Mouse (Mus musculus): Measurements from ENCODE around the gene Rarb.

DNA sequence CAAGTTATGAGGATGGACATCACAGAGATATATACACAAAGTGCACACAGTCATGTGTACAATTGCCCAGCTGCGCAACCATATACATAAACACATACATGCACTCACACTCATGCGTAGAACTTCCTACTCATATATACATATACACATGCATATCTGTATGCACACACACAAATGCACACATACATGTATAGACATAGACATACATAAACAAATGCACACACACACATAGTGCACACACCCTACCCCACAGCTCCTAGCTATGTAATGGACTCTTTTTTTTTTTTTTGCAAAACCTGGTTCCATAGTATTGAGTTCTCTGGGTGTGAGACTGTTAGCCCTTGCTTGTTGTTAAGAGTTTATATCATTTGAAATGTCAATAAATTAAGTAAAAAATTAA lies 21.2 kb upstream of the Rarb start:
- TF ChIP-seq CTCF (IDR thresholded peaks at IDR 0.05; ENCODE audit: low read depth) (no peak), EP300 (IDR thresholded peaks at IDR 0.05; ENCODE audit: low read depth) (no peak)
